Mouse (Mus musculus): ENCODE results near the gene Pecam1.
"Not testable (repeated sequence)": the region's sequence is repeated elsewhere in the genome, so short reads cannot be mapped to it uniquely, and the experiment has no call there.

The Pecam1 gene

GRCm38 (mm10) chr11:106729656-106730055, 20.8 kb downstream of the Pecam1 start:
- no peak for DNase-seq (ENCODE audit: low read depth, low spot score)

DNA sequence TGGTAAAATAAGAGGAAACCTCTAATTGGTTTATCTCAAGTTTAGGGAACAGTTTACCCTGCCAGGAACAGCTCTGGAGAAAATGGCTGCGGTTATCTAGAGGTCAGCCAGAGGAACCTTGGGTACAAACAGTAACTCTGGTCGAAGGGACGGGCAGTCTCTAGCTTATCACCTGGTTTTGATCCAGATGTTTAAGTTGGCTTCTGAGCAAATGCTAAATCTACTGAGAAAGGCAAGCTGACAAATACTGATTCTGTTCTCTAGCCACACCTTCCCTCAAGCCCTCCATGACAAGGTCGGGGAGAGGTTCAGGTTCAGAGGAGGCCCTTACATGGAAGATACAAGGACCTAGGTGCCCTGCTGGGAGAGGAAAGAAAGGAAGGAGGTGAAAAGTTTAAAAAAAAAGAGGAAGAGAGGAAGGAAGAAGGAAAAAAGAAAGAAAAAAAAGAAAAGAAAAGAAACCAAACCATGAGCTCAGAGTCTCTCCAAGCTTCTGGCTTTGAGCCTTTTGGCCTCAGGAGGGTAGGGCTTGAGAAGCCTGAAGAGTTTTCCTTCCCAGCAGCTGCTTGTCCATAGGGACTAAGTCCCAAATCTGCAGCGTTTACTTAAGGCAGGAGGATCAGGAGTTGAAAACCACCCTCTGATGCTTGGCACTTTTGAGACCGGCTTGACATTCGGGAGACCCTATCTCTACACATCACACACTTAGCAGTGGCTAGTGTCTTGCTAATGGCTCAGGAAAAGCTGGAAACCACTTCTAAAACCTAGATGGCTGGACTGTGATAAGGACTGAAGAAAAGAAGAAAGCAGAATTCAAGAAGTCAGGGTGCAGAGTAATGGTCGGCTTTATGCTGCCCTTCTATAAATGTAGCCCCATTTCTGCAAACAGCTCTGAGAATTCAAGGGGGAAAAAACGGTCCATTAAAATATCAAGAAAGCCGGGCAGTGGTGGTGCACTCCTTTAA, 21.7 kb downstream of the Pecam1 start:
- DNase-seq (ENCODE audit: low read depth, low spot score): no peak

DNA sequence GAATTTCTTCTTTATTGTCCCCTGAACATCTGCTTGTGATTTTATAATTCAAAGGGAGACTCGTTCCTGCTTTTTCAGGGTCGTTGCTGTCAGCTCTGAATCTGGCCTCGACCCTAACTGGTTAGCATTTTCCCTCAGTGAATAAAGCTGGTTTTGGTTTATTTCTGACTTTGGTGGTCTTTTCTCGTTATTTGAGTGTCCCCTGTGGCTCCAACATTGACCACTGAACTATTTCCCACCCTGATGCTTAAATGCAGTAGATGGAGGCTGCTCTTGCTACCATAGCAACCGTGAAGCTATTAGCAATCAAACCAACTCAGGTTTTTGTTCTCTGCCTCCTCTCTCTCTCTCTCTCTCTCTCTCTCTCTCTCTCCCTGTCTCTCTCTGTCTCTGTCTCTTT, 22.5 kb downstream of the Pecam1 start:
- no peak for DNase-seq (ENCODE audit: low read depth, low spot score)

GRCm38 (mm10) chr11:106724916-106725235, 25.6 kb downstream of the Pecam1 start:
- not testable (repeated sequence) for DNase-seq (ENCODE audit: low read depth, low spot score)

DNA sequence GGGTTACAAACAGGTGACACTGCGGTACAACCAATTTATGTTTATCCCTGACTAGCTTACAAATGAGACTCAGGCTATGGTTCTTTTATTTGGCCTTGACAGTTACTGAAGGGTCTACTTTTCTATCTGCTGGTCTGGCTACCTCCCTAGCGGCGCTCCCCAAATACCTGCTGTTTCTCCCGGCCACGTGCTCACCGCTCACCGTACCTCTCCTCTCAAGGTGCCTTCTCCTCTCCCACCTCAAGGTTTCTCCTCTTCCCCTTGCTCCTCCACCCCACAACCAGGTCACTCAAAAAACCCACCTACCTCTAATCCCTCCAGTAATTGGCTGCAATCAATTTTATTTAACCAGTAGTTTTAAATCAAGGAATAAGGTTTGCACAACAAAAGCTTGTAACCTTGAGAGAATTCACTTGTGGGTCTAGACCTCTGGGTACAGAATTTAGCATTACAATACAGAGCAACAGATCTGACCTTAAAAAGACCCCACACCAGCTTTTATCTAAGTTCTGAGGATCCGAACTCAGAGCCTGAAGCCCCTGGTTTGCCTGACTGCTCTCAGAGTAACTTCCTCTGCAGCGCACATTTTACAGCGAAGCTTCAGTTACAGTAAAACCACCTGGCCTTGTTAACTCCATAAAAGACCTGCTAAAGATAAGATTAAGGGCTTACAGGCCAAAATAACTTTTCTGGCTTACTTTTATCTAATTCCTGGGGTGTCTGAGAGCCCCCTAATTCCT, 26.1 kb downstream of the Pecam1 start:
- no peak for DNase-seq (ENCODE audit: low read depth, low spot score)

DNA sequence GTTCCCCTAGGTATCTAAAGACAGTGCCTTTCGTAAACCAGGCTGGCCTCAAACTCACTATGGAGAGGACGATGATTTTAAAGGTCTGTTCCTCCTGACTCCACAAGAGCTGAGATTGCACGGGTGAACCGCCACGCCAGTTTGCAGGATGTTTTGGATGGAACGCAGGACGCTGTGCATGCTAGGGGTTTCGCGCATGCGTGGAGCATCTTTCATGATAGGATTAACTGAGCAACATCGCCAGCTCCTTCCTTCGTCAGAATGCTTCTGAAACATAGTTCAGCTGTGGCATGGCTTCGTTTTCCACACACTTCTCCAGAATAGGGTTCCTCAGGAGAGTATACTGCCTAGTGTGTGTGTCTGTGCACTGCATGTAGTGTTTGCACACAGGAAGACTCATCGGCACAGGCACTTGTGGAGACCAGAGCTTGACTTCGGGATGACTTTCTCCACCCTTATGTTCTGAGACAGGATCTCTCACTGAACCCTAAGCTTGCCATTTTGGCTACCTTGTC, 26.8 kb downstream of the Pecam1 start:
- no peak for DNase-seq (ENCODE audit: low read depth, low spot score)

GRCm38 (mm10) chr11:106722831-106723361, 27.5 kb downstream of the Pecam1 start:
- no peak for DNase-seq (ENCODE audit: low read depth, low spot score)

GRCm38 (mm10) chr11:106720379-106720778, 30.0 kb downstream of the Pecam1 start:
- DNase-seq (ENCODE audit: low read depth, low spot score): no peak

DNA sequence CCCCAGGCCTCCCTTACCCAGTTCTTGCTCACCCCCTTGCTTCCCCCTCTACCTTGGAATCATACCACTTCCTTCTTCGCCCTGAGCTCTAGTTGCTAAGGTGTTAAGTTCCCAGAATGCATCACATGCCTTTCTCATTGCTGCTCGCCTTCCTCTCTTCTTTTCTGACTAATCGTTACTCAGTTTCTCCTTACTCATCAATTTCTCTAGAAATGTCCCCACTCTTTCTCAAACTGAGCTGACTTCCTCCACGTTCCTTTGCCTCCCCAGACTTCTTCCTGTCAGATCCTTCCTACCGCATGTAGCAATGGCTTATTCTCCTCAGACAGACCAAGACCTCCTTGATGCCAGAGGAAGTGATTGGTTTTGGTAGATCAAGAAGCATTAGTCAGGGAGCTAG, 33.9 kb downstream of the Pecam1 start:
- DNase-seq (ENCODE audit: low read depth, low spot score): no peak

- no peak for DNase-seq (ENCODE audit: low read depth, low spot score)
Measured at GRCm38 (mm10) chr11:106715066-106715465, 35.4 kb downstream of the Pecam1 start.

- no peak for DNase-seq (ENCODE audit: low read depth, low spot score)
Measured at GRCm38 (mm10) chr11:106710789-106711188, 39.6 kb downstream of the Pecam1 start.

- no peak for DNase-seq (ENCODE audit: low read depth, low spot score)
Measured at GRCm38 (mm10) chr11:106709227-106709985, 41.0 kb downstream of the Pecam1 start.

DNA sequence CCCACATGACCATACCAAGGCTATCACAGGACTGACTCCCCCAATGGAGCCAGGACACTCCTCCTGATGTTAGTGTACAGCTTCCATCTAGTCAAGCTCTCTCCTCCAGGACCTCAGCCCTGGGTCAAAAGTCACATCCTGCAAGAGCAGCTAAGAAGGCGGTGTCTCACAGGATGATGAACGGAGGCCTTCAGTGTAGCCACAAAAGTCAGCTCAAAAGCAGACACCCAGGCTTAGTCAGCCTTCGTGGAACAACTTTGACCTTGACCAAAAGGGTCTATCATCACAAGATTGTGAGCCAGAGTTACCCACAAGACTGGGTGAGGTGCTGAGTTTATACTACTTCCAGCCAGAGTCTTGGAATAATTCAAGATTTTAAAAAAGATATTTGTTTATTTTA, 42.6 kb downstream of the Pecam1 start:
- DNase-seq (ENCODE audit: low read depth, low spot score): no peak

GRCm38 (mm10) chr11:106707085-106707484, 43.3 kb downstream of the Pecam1 start:
- no peak for DNase-seq (ENCODE audit: low read depth, low spot score)

DNA sequence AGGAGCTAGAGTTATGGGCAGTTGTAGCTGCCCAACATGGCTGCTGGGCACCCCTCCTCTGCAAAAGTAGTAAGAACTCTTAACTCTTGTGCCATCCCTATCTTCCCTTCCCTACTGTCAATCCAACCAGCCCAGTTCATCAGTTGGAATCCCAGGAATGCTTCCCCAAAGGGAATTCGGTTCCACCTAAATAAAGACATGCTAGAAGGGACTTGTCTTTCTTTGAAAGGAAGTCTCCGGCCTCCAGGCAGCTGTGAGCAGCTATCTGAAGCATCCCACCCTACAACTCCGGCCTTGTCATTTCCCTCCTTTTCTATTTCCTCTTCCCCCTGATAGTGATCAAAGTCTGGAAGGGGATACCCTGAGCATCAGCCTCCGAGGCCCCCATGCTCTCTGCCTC, 44.2 kb downstream of the Pecam1 start:
- no peak for DNase-seq (ENCODE audit: low read depth, low spot score)

- DNase-seq (ENCODE audit: low read depth, low spot score): no peak
Measured at GRCm38 (mm10) chr11:106704399-106705111, 45.9 kb downstream of the Pecam1 start.

DNA sequence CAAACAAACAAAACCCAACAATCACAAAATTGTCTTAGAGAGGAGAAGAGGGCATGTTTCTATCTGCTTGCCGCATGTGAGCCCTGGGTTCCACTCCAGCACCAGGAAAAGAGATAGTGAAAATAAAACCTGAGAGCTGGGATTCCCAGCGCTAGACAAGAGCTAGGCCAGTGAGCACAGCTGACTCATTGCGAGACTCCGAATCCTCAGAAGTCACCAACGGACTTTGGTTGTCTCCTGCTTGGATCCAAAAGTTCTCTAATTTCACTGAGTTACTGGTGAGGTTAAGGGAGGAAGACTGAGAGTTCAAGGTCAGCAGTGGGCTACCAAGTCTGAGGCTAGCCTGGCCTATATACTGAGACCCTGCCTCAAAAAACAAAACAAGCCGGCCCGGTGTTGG, 46.5 kb downstream of the Pecam1 start:
- no peak for DNase-seq (ENCODE audit: low read depth, low spot score)

DNA sequence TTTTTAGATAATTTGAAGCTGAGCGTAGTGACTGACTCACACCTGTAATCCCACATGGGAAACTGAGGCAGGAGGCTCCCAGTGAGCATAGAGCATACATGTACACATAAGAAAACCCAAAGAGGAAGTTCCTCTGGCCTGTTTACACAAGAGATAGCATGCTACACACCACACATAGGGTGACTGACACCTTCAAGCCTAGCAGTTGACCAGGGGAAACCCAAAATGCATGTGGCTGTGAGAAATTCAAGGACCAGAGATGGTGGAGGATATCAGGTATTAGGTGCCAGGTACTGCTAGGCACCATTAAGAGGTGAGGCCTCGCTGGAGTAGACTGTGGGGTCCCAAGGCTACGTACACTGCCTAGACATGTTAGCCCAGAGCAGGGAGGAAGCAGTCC, 47.8 kb downstream of the Pecam1 start:
- DNase-seq (ENCODE audit: low read depth, low spot score): no peak

DNA sequence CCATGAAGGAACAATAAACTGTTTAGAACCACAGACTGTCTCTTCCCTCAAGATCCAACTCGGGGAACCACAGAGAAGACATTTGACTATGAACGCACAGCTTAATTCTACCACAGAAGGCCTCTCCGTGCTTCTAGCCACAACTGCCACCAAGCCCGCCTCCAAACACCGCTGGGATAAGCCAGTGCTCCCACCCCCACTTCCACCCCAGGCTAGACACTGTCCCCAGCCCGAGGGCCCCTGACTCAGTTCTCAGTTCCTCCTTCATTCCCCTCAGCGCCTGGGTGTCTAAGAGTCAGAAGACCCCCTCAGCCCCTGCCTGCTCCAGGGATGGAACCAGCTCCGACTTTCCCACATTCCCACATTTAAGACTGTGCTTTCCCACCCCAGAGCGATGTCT, 48.8 kb downstream of the Pecam1 start:
- no peak for DNase-seq (ENCODE audit: low read depth, low spot score)

- no peak for DNase-seq (ENCODE audit: low read depth, low spot score)
Measured at GRCm38 (mm10) chr11:106699083-106699482, 51.3 kb downstream of the Pecam1 start.

DNA sequence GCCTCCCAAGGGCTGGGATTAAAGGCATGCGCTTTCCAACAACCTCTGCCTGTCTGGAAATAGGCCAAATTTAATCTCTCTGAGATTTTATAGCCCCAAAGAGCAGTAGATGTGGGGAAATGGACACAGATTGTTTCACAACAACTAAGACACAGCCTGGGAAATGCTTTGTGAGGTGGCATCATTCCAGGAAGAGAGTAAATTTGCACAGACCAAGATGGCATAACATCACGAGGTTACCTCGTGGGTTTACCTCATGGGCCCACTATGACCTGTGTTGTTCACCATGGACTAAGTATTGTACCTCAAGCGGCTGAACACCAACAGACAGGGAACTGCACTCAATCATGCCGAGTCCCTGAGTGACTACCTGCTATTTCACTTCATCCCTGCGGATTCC, 52.1 kb downstream of the Pecam1 start:
- no peak for DNase-seq (ENCODE audit: low read depth, low spot score)

All from telencephalon, adult 2 months (tissue).